Mouse (Mus musculus) embryonic fibroblast, embryonic 13.5 days (primary cell): Measurements from ENCODE around the gene Dnali1. TPM values are rescaled to one million over a fixed set of nuclear protein-coding genes. Genes with fewer than 3 reads are reported as not detected.
A peak's percentile ranks its signal among the peaks of the same experiment; 100 is the strongest.

ENCODE experiments used
- H3K27ac ChIP-seq: 2 replicates; pipeline ENCODE4 v1.5.1; 2012; ENCODE audit warnings: low read length, control low read depth, inconsistent platforms; ENCODE audit not compliant: insufficient read depth
- H3K4me1 ChIP-seq: 2 replicates; pipeline ENCODE4 v1.6.1; 2011; ENCODE audit warnings: low read length; ENCODE audit not compliant: control insufficient read depth, insufficient read depth
- H3K4me3 ChIP-seq: 2 replicates; pipeline ENCODE4 v1.5.1; 2011; ENCODE audit warnings: mild to moderate bottlenecking, control low read depth, low read length; ENCODE audit not compliant: insufficient read depth
- CTCF ChIP-seq: IDR thresholded peaks from 2 replicates; pipeline ENCODE4 v1.5.1; 2011; ENCODE audit warnings: mild to moderate bottlenecking, control low read depth, low read length, moderate library complexity, borderline replicate concordance; ENCODE audit not compliant: insufficient read depth
- POLR2A ChIP-seq: IDR thresholded peaks from 2 replicates; pipeline ENCODE4 v1.6.1; 2011; ENCODE audit warnings: low read depth, mild to moderate bottlenecking, control low read depth, low read length, moderate library complexity
- polyA plus RNA-seq: library from polyadenylated mRNA; stranded (reverse); fragments of >200 nt; gene quantifications from 2 replicates; pipeline ENCODE4 v1.2.4, GENCODE M21; 2011; ENCODE audit warnings: low read depth; ENCODE audit not compliant: missing spikeins, insufficient read length

Gene Dnali1
- polyA plus RNA-seq, 1 experiment, result not detected

- peak within 1 kb of the TSS; percentile 84 for H3K27ac ChIP-seq
- peak within 1 kb of the TSS; percentile 58 for H3K4me3 ChIP-seq
- no peaks in the 10 kb centered on the region for H3K4me1 ChIP-seq
- TF ChIP-seq CTCF (peak; percentile 63), POLR2A (peak; percentile 77)
Observed at GRCm38 (mm10) chr4:125084403-125085345, 19.2 kb upstream of the Dnali1 start, which contains the start of gene Meaf6. TSS of gene Meaf6 (plus strand) at chr4:125085134.

- H3K27ac ChIP-seq, result no peak overlapping the region
- H3K4me1 ChIP-seq, result no peaks in the 10 kb centered on the region
- H3K4me3 ChIP-seq, result no peak overlapping the region
- TF ChIP-seq POLR2A, result no peak
- no peak for TF ChIP-seq CTCF
Observed at GRCm38 (mm10) chr4:125078698-125079097, 13.2 kb upstream of the Dnali1 start.

GRCm38 (mm10) chr4:125077700-125078099 lies 12.2 kb upstream of the Dnali1 start:
- Histone ChIP-seq H3K4me3 (no peak overlapping the region), H3K4me1 (no peaks in the 10 kb centered on the region), H3K27ac (no peak overlapping the region)
- TF ChIP-seq POLR2A (no peak), CTCF (no peak)

- H3K4me3 ChIP-seq, result peak within 1 kb of the TSS; percentile 62
- peak; percentile 94 for TF ChIP-seq POLR2A
- TF ChIP-seq CTCF, result no peak
- H3K4me1 ChIP-seq, result 0 out of 2 replicates have a peak, but pooled peaks cover 6% of the 10 kb centered on the region
- H3K27ac ChIP-seq, result no peak within 1 kb of the TSS
Observed at GRCm38 (mm10) chr4:125066490-125067370, 1.2 kb upstream of the Dnali1 start, which contains the start of gene Snip1. TSS of gene Snip1 (plus strand) at chr4:125066672.

- Histone ChIP-seq H3K27ac (no peak overlapping the region), H3K4me3 (no peak overlapping the region), H3K4me1 (0 out of 2 replicates have a peak, but pooled peaks cover 6% of the 10 kb centered on the region)
- TF ChIP-seq POLR2A, result no peak
- no peak for TF ChIP-seq CTCF
Observed at GRCm38 (mm10) chr4:125063829-125064228, 1.7 kb downstream of the Dnali1 start.

GRCm38 (mm10) chr4:125059025-125059424 lies 6.5 kb downstream of the Dnali1 start:
- Histone ChIP-seq H3K27ac (no peak overlapping the region), H3K4me1 (peaks cover 2% of the 10 kb centered on the region), H3K4me3 (no peak overlapping the region)
- TF ChIP-seq POLR2A (no peak), CTCF (peak; percentile 94; the same call in 1 of the 2 replicates)

- Histone ChIP-seq H3K4me3 (no peak overlapping the region), H3K4me1 (peaks cover 2% of the 10 kb centered on the region), H3K27ac (no peak overlapping the region)
- TF ChIP-seq CTCF, result no peak
- TF ChIP-seq POLR2A, result no peak
Observed at GRCm38 (mm10) chr4:125058033-125058432, 7.5 kb downstream of the Dnali1 start.

- TF ChIP-seq POLR2A (no peak), CTCF (no peak)
- peaks cover 2% of the 10 kb centered on the region for H3K4me1 ChIP-seq
- H3K4me3 ChIP-seq, result no peak overlapping the region
- peak overlapping the region; percentile 44 for H3K27ac ChIP-seq
Observed at GRCm38 (mm10) chr4:125057273-125057672, 8.2 kb downstream of the Dnali1 start.

GRCm38 (mm10) chr4:125056476-125056875 lies 9.0 kb downstream of the Dnali1 start:
- Histone ChIP-seq H3K27ac (no peak overlapping the region), H3K4me3 (no peak overlapping the region), H3K4me1 (peaks cover 2% of the 10 kb centered on the region)
- TF ChIP-seq POLR2A, result no peak
- TF ChIP-seq CTCF, result no peak
